In genomic region chr19:36922015-36922414, GRCm38 (mm10) we compare ENCODE assay signal across 9 mouse cellular contexts. TPM values are rescaled to one million over a fixed set of nuclear protein-coding genes. Genes with fewer than 3 reads are reported as not detected.
A peak's percentile ranks its signal among the peaks of the same experiment; 100 is the strongest.
DNase-seq lines count a peak whose midpoint lies in the region; ATAC-seq and TF ChIP-seq lines count a peak whose summit lies in the region.
"Had no signal": no experiment of that assay in that cellular context is flagged by ENCODE, and none has a peak within 500 bp of the region (broad histone marks: within the 10 kb centered on the region; RNA-seq: fewer than 3 reads in every experiment).

No protein-coding gene starts in this region.

- DNase-seq in hindbrain, postnatal 0 days (ENCODE audit: low spot score) = peak; percentile 83
- DNase-seq in 3134 (ENCODE audit: extremely low read depth, insufficient read length, low spot score) = peak; percentile 28
- peak; percentile 65 for DNase-seq in A20 (ENCODE audit: low read depth, low spot score)
- peak; percentile 71 for DNase-seq in embryo, embryonic 11 days
- DNase-seq in c-Kit-positive CD71-positive TER-119-positive erythroid progenitor cells, embryonic 14.5 days (ENCODE audit: low spot score) = no peak
- DNase-seq in cerebellum, adult 8-10 months = no peak
- no peak for DNase-seq in heart, postnatal 36 days

- H3K4me1 ChIP-seq in hindbrain, postnatal 0 days (ENCODE audit: insufficient read depth, low read length) = no peaks in the 10 kb centered on the region
- peaks cover 18% of the 10 kb centered on the region for H3K4me1 ChIP-seq in hindbrain, embryonic 12.5 days

- no peaks in the 10 kb centered on the region for H3K27me3 ChIP-seq in hindbrain, postnatal 0 days (ENCODE audit: insufficient read depth, low read length)
- H3K27me3 ChIP-seq in hindbrain, embryonic 12.5 days = no peaks in the 10 kb centered on the region
- H3K27me3 ChIP-seq: stomach, embryonic 15.5 days had no signal

- no peak overlapping the region for H3K4me3 ChIP-seq in hindbrain, postnatal 0 days (ENCODE audit: low read length)
- no peak overlapping the region for H3K4me3 ChIP-seq in hindbrain, embryonic 12.5 days
- H3K4me3 ChIP-seq: stomach, embryonic 15.5 days had no signal

- ATAC-seq in hindbrain, postnatal 0 days = no peak
- ATAC-seq in hindbrain, embryonic 12.5 days (ENCODE audit: low FRiP score) = no peak

- 34% methylated on average over 2 of the region's 2 CpGs for WGBS in hindbrain, postnatal 0 days
- WGBS in hindbrain, embryonic 12.5 days = 41% methylated on average over 2 of the region's 2 CpGs

- H3K9ac ChIP-seq in hindbrain, postnatal 0 days (replicated peaks; ENCODE audit: low read length) = no peak overlapping the region
- H3K9ac ChIP-seq in hindbrain, embryonic 12.5 days = no peak overlapping the region
- H3K9ac ChIP-seq: stomach, embryonic 15.5 days had no signal

- TF ChIP-seq CTCF in hindbrain, postnatal 0 days (IDR thresholded peaks at IDR 0.05; ENCODE audit: low read depth) = peak; percentile 60

- no peaks in the 10 kb centered on the region for H3K36me3 ChIP-seq in hindbrain, postnatal 0 days (ENCODE audit: insufficient read depth, low read length)
- H3K36me3 ChIP-seq in hindbrain, embryonic 12.5 days = no peaks in the 10 kb centered on the region
- H3K36me3 ChIP-seq: stomach, embryonic 15.5 days had no signal

- H3K27ac ChIP-seq in hindbrain, postnatal 0 days = no peak overlapping the region
- no peak overlapping the region for H3K27ac ChIP-seq in hindbrain, embryonic 12.5 days
- H3K27ac ChIP-seq: stomach, embryonic 15.5 days had no signal

- no peak overlapping the region for H3K4me2 ChIP-seq in hindbrain, postnatal 0 days (ENCODE audit: low read depth, low read length)
- no peak overlapping the region for H3K4me2 ChIP-seq in hindbrain, embryonic 12.5 days (replicated peaks)
- H3K4me2 ChIP-seq: stomach, embryonic 15.5 days had no signal

- no peaks in the 10 kb centered on the region for H3K9me3 ChIP-seq in hindbrain, postnatal 0 days (ENCODE audit: low read length)
- H3K9me3 ChIP-seq in hindbrain, embryonic 12.5 days (replicated peaks) = no peaks in the 10 kb centered on the region
- H3K9me3 ChIP-seq: stomach, embryonic 15.5 days had no signal

- intact Hi-C loops in heart, postnatal 36 days (cut with DNase I) = loop anchor here (1.0 to 10.0 kb wide), 3 partner anchors 35 to 447 kb away; no protein-coding TSS in a partner anchor

RNA-seq across cellular contexts. Expression of gene Fgfbp3, which starts 2.6 kb away (rescaled TPM):
- 19.8 and 34.5 TPM in 2 replicates for total RNA-seq in hindbrain, postnatal 0 days (2014; rRNA removed)
- 26.4 and 27.7 TPM in 2 replicates for polyA plus RNA-seq in hindbrain, postnatal 0 days (2015; fragmentation: Nextera tagmentation; extraction: Ambion mirVana)
- 42.7 and 49.9 TPM in 2 replicates for polyA plus RNA-seq in hindbrain, embryonic 12.5 days (2016; fragmentation: Nextera tagmentation; extraction: Ambion mirVana)
- 1 to 10 TPM; 1.3 to 2.9 TPM for total RNA-seq in heart, postnatal 36 days (2021)

RNA-seq across cellular contexts. Expression of gene Btaf1, which starts 3.9 kb away (rescaled TPM):
- total RNA-seq in hindbrain, postnatal 0 days (2014; rRNA removed) = 16.9 and 17.1 TPM in 2 replicates
- 3.5 TPM in 2 replicates for polyA plus RNA-seq in hindbrain, postnatal 0 days (2015; fragmentation: Nextera tagmentation; extraction: Ambion mirVana)
- polyA plus RNA-seq in hindbrain, embryonic 12.5 days (2016; fragmentation: Nextera tagmentation; extraction: Ambion mirVana) = 17.2 and 17.6 TPM in 2 replicates
- 10 to 100 TPM; 10.3 to 10.9 TPM for total RNA-seq in heart, postnatal 36 days (2021)

Comparison
In these comparisons a context has a peak if more than half of its experiments do, and no peak if none do; other contexts are left out.
1. DNase-seq: peak in hindbrain, postnatal 0 days (single experiment), 3134 (single experiment), A20 (single experiment) and embryo, embryonic 11 days (single experiment); none in c-Kit-positive CD71-positive TER-119-positive erythroid progenitor cells, embryonic 14.5 days (single experiment), cerebellum, adult 8-10 months (single experiment) and heart, postnatal 36 days (0 of 2).